Mouse (Mus musculus): ENCODE results near the gene Adgrb3.
A peak's percentile ranks its signal among the peaks of the same experiment; 100 is the strongest.

The Adgrb3 gene

GRCm38 (mm10) chr1:25281471-25281870 lies 548.0 kb downstream of the Adgrb3 start:
- no peak for DNase-seq (ENCODE audit: low spot score)

GRCm38 (mm10) chr1:25250562-25250961 lies 578.9 kb downstream of the Adgrb3 start:
- DNase-seq (ENCODE audit: low spot score): no peak

GRCm38 (mm10) chr1:25242436-25242835 lies 587.1 kb downstream of the Adgrb3 start:
- DNase-seq (ENCODE audit: low spot score): no peak

GRCm38 (mm10) chr1:25229245-25229750 lies 600.2 kb downstream of the Adgrb3 start:
- DNase-seq (ENCODE audit: low spot score): no peak

- DNase-seq (ENCODE audit: low spot score): peak; percentile 58
These were observed 600.9 kb downstream of the Adgrb3 start for GRCm38 (mm10) chr1:25228381-25229244.

- no peak for DNase-seq (ENCODE audit: low spot score)
These were observed 601.6 kb downstream of the Adgrb3 start for GRCm38 (mm10) chr1:25227880-25228279.

GRCm38 (mm10) chr1:25204636-25205035 lies 624.9 kb downstream of the Adgrb3 start:
- DNase-seq (ENCODE audit: low spot score): no peak

GRCm38 (mm10) chr1:25199392-25199791 lies 630.1 kb downstream of the Adgrb3 start:
- DNase-seq (ENCODE audit: low spot score): no peak

GRCm38 (mm10) chr1:25191986-25192385 lies 637.5 kb downstream of the Adgrb3 start:
- no peak for DNase-seq (ENCODE audit: low spot score)

- DNase-seq (ENCODE audit: low spot score): no peak
These were observed 640.2 kb downstream of the Adgrb3 start for GRCm38 (mm10) chr1:25189261-25189660.

- no peak for DNase-seq (ENCODE audit: low spot score)
These were observed 643.6 kb downstream of the Adgrb3 start for GRCm38 (mm10) chr1:25185909-25186308.

GRCm38 (mm10) chr1:25181881-25182280 lies 647.6 kb downstream of the Adgrb3 start:
- DNase-seq (ENCODE audit: low spot score): no peak

- no peak for DNase-seq (ENCODE audit: low spot score)
These were observed 648.9 kb downstream of the Adgrb3 start for GRCm38 (mm10) chr1:25180615-25181014.

GRCm38 (mm10) chr1:25179860-25180582 lies 649.5 kb downstream of the Adgrb3 start:
- no peak for DNase-seq (ENCODE audit: low spot score)

GRCm38 (mm10) chr1:25178347-25179130 lies 651.0 kb downstream of the Adgrb3 start:
- DNase-seq (ENCODE audit: low spot score): no peak

- no peak for DNase-seq (ENCODE audit: low spot score)
These were observed 662.4 kb downstream of the Adgrb3 start for GRCm38 (mm10) chr1:25167120-25167519.

- no peak for DNase-seq (ENCODE audit: low spot score)
These were observed 663.3 kb downstream of the Adgrb3 start for GRCm38 (mm10) chr1:25166036-25166796.

GRCm38 (mm10) chr1:25163561-25163960 lies 665.9 kb downstream of the Adgrb3 start:
- DNase-seq (ENCODE audit: low spot score): no peak

- DNase-seq (ENCODE audit: low spot score): no peak
These were observed 683.3 kb downstream of the Adgrb3 start for GRCm38 (mm10) chr1:25146206-25146605.

- no peak for DNase-seq (ENCODE audit: low spot score)
These were observed 697.2 kb downstream of the Adgrb3 start for GRCm38 (mm10) chr1:25132150-25132824.

- DNase-seq (ENCODE audit: low spot score): no peak
These were observed 714.0 kb downstream of the Adgrb3 start for GRCm38 (mm10) chr1:25115512-25115911.
